Mouse (Mus musculus): ENCODE results near the gene Usf3. TPM values are rescaled to one million over a fixed set of nuclear protein-coding genes. Genes with fewer than 3 reads are reported as not detected.

The Usf3 gene
- total RNA-seq (2021) = 10 to 100 TPM; 26.8 to 28.7 TPM
- long read RNA-seq, experiment 1 = 0 reads
- long read RNA-seq, experiment 2, partial matches to known transcripts = 0 of 1 reads
- long read RNA-seq, experiment 2, other reads (novel, unspliced or antisense) = 1 of 1 reads

DNA sequence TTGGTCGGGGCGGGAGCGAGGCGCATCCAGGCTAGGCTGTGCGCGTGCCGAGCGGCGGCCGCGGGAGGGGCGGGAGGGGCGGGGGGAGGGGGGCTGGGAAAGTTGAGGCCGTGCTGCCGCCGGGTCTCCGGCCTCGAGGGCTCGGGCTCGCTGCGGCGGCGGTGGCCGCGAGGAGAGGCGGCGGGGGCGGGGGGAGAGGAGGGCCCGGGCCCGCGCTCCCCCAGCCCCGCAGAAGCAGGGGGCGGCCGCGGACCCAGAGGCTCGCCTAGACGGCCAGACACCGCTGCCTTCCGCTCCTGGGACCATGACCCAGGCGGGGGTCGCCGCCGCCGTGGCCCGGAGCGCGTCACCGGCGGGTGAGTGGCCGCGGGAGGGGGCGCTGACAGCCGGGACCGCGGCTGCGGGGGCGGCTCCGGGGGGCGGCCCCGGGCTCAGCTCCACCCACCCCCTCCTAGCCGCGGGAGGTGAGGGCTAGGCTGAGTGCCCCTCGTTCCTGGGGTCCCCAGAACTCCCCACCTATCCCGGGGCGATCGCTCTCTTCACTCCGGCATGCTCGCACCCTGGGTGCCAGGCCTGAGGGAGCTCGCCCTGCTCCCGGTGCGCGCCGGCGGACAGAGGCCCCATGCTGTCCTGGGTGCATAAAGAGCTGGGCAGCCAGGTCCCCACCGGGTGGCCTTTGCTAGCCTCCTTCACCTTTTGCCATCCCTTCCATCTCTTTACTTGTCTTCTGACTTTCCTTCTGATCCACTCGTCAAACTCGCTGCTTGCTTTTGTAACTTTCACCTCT is at the start of gene Usf3:
Gene Usf3 (plus strand): TSS at position 92 of the 787 bp plus-strand sequence.
- peak; percentile 26 to 32 for DNase-seq (ENCODE audit: low spot score in 2 of 2)

- no peak for DNase-seq (ENCODE audit: low spot score in 2 of 2)
Observed at GRCm38 (mm10) chr16:44123786-44124185, 49.3 kb upstream of the Usf3 start.

DNA sequence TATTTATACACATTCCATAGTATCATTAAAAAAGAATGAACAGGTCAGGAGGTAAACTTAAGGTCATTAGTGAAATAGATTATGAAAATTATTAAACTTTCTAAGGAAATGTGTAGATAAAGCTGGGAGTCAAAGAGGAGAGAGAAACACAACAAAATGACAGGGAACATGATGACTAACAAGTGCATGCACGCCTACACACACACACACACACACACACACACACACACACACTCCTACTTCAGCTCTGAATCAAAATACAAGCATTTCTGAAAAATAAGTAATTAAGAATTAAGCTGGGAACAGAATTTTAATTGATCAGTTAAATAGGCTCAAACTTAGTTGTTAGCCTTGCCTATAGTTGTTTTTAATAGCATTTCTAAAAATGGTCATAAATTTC is 48.3 kb upstream of the Usf3 start:
- no peak for DNase-seq (ENCODE audit: low spot score in 2 of 2)

GRCm38 (mm10) chr16:44125436-44125835 is 47.6 kb upstream of the Usf3 start:
- no peak for DNase-seq (ENCODE audit: low spot score in 2 of 2)

DNA sequence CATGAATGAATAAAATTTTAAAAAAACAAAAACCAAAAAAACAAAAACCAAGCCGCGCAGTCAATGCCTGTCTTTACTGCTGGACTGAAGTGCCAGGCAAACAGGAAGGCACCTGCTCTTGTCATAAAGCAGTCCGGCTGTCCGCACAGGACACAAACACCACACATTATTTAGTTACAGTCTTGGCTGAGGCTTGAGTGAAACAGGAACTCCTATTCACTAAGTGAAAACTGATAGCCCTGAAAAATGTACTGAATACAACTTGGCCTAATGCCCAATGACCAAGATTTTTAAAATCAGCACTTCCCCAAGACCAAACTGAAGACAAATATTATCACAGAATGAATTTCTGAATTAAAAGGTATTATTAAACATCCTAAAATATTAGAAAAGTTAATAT is 46.6 kb upstream of the Usf3 start:
- no peak for DNase-seq (ENCODE audit: low spot score in 2 of 2)

DNA sequence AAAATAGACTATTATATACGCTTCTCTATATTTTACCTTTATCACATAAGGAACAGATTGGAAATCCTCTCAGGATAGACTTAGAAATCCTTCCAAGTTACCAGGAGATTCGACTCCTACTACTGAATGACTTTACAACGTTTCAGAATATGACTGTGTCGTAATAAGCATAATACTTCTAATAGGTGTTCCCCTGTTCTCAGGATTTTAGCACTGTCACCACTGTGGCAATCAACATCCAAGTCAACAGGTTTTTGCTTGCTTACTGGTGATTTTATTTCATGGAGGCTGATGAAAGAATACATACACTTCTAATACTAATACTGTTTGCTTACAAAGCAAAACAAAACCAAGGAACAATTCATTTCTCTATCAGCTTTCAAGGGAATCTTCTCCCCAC is 40.7 kb upstream of the Usf3 start:
- DNase-seq (ENCODE audit: low spot score in 2 of 2) = no peak

DNA sequence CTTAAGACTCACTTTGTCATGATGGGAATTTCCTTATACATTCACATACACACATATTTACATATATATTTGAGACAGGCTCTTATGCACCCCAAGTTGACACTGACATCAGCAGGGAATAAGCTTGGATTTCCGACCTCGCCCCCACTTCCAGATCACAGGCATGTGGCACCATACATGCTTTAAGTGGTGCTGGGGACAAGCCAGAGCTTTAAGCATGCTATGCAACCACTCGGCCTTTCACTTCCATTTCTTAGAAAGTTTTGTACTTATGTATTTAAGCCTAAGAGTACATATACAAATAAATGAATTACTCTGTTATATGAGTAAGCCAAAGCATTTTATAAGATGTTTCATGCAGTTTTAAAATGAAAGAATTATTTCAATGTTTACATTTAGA is 39.9 kb upstream of the Usf3 start:
- no peak for DNase-seq (ENCODE audit: low spot score in 2 of 2)

GRCm38 (mm10) chr16:44136511-44137021 is 36.5 kb upstream of the Usf3 start:
- no peak for DNase-seq (ENCODE audit: low spot score in 2 of 2)

- peak; percentile 9 to 51 for DNase-seq (ENCODE audit: low spot score in 2 of 2)
Observed at GRCm38 (mm10) chr16:44138377-44138978, 34.6 kb upstream of the Usf3 start.

DNA sequence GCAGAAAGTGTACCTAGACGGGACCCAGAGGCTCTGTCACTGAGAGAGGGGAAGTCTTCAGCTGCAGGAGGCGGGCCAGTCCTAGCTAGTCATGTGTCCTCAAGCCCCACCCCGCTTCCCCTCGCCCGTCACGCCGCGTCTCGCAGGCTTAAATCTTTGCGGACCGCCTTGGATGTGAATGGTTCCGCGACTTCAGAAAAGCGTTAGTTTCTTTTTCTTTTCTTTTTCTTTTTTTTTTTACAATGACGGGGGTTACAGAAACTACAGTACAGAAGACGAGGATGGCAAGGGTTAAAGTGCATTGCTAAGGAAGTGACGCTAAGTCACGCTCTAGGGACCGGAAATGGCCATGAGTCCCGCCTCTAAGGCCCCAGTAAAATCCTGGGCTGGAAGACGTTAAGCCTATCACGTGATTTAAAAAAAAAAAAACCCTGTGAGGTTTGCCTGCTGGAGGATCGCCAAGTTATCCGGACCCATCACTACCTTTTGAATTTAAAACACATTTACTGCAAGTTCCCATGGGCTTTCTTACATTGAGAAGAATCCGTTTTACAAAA is 34.0 kb upstream of the Usf3 start:
- peak; percentile 32 to 70 for DNase-seq (ENCODE audit: low spot score in 2 of 2)

- DNase-seq (ENCODE audit: low spot score in 2 of 2) = peak; percentile 87 to 91
Observed at GRCm38 (mm10) chr16:44139536-44140185, 33.4 kb upstream of the Usf3 start, which contains the start of the genes Atp6v1a and Naa50. TSS of gene Atp6v1a (minus strand) at chr16:44139705. TSS of gene Naa50 (plus strand) at chr16:44139830.

- peak; percentile 34 to 60 for DNase-seq (ENCODE audit: low spot score in 2 of 2)
Observed at GRCm38 (mm10) chr16:44140186-44140787, 32.8 kb upstream of the Usf3 start.

DNA sequence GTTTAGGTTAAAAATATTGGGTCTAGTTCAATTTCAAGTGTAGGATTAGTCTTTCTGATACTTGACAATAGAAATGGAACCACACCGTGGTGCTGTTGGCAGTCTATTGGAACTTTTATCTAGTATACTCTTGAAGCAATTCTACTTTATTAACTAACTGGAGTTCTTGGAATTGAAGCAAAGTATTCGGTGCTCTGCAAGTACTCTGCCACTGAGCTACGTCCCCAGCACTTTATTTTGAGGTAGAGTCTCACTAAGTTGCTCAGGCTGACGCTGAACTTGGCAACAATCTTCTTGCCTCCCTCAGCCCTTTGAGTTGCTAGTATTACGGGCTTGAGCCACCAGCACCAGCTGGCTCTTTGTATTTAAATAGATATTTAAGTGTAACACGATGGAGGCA is 31.6 kb upstream of the Usf3 start:
- no peak for DNase-seq (ENCODE audit: low spot score in 2 of 2)

DNA sequence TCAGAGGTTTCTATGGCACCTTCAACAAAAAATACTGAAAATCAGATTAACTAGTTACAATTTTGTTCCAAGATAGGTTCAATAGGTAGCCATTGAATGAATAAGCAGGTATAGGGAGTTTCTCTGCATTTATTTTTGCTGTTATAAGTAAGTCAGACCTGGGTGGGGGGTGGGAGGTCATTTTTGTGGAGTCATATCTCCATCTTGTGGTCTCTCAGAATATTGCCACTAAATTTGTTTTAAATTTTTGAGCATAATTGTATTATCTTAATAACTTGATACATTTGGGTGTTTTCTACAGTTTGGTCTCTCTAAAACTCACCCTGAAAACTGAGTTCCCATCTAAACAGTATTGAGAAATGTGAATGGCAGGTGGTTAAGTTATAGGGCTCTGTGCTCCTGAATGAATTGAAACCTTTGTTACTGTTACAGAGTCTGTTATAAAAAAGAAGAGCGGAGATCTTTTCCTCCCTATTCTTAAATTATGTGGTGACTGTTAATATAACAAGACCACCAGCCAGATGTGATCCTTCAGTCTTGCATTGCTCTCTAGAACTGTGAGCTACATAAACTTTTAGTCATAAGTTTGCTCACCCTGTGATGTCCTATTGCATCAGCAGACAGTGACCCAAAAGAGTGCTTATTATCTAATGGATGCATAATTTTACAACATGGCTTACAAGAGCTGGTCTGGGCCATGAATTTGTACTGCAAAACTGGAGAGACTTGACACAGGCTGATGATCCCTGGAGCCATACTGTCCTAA is 23.9 kb upstream of the Usf3 start:
- no peak for DNase-seq (ENCODE audit: low spot score in 2 of 2)

GRCm38 (mm10) chr16:44154497-44155057 is 18.5 kb upstream of the Usf3 start:
- no peak for DNase-seq (ENCODE audit: low spot score in 2 of 2)

DNA sequence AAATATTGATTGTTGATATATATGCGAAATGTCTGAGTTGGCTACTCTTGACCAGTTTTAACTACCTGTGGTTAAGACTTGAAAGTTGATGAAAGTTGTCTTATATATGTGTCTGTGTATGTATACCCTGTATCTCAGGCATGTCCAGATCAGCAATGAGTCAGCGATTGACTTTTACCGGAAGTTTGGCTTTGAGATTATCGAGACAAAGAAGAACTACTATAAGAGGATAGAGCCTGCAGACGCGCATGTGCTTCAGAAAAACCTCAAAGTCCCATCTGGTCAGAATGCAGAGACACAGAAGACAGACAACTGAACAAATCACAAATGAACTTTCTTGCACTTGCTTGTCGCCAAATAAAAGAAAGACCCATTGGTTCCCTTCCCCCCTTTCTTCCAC is 13.7 kb upstream of the Usf3 start:
- DNase-seq (ENCODE audit: low spot score in 2 of 2) = no peak

- no peak for DNase-seq (ENCODE audit: low spot score in 2 of 2)
Observed at GRCm38 (mm10) chr16:44163831-44164230, 9.2 kb upstream of the Usf3 start.

DNA sequence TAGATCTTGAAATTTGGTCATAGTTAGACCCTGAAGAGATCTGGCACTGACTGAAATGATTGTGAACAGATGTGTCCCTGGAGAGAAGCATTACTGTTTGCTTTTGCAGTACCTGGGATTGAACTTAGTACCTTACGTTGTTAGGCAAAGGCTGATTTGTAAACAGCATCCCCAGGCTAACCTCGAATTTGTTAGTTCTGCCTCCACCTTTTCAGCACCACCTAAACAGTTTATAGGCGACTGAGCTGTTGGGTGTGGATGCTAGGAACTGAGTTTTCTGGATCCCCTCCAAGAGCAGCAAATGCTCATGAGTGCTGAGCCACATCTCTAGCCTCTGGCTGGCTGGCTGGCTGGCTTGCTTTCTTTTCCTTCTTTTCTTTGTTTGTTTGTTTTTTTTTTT is 7.9 kb upstream of the Usf3 start:
- no peak for DNase-seq (ENCODE audit: low spot score in 2 of 2)

DNA sequence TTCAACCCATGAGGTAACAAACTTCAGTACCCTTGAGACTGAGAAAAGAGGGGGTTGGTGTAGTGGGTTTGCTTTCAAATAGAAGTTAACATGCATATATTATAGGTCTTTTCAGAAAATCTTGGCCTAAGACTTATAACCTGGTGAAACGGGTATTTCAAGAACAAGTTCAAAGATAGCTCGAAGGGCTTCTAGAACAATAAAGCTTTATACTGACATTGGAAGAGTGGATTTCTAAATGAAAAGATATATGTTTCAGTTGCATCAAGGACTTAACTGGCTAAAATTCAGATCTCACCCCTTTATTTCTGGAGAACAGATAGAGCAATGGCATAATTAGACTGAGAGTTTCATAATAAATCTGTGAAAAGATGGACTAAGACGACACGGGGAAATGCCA is 4.1 kb upstream of the Usf3 start:
- DNase-seq (ENCODE audit: low spot score in 2 of 2) = no peak
